Mouse (Mus musculus): Measurements from ENCODE around the gene Ckmt1. TPM values are rescaled to one million over a fixed set of nuclear protein-coding genes. Genes with fewer than 3 reads are reported as not detected.

The Ckmt1 gene
- polyA plus RNA-seq, 1 experiment = 124 TPM

DNA sequence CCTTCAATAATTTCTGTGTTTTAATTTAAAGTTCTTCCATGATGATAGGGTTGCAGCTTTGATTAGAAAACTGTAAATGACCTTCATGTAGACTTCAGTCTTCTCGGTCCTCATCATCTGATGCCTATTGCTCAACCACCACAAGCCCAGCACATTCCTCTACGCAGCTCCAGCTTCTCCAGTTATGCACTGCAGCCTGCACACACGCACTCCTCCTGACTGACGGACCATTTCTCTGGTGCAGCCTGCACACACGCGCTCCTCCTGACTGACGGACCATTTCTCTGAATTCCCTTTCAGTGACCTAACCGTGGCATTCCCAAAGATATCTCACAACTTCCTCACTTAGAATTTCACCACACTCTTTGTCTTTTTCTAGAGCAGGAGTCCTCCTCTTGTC lies 4.4 kb upstream of the Ckmt1 start:
- Histone ChIP-seq H3K36me3 (ENCODE audit: control insufficient read depth, insufficient read depth, low read length) (peaks cover 4% of the 10 kb centered on the region; the same call in 1 of the 2 replicates), H3K4me1 (ENCODE audit: control insufficient read depth, insufficient read depth, low read length) (peaks cover 5% of the 10 kb centered on the region; the same call in 1 of the 2 replicates), H3K4me3 (ENCODE audit: insufficient read depth, low read depth, low read length) (no peak overlapping the region), H3K27me3 (replicated peaks; ENCODE audit: control insufficient read depth, insufficient read depth, low read length) (no peaks in the 10 kb centered on the region), H3K27ac (ENCODE audit: insufficient read depth, low read depth, low read length) (no peak overlapping the region)
- WGBS = 31% methylated on average over 8 of the region's 8 CpGs
- TF ChIP-seq CTCF (conservative IDR thresholded peaks at IDR 0.05; ENCODE audit: insufficient read depth, insufficient read length, low read depth, low read length) = no peak
- TF ChIP-seq POLR2A (IDR thresholded peaks at IDR 0.05; ENCODE audit: low read depth, low read length) = no peak
- DNase-seq = peak; percentile 23

DNA sequence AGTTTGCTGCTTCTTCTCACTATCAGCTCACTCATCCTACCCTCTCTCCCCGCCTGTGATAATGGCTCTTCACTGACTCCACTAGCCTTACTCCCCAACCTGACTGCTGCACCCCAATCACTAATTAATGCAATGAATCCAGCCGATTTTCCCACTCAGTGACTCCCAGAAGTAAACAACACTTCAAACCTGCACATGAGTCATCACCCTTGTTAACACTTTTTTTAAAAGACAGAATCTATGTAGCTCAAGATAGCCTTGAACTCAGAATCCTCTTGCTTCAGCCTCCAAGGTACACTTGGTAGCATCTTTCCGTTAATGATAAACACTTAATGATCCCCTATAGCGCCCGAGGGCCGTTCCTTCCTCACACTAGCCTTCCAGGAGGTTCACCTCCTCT lies 3.1 kb upstream of the Ckmt1 start:
- no peaks in the 10 kb centered on the region for H3K27me3 ChIP-seq (replicated peaks; ENCODE audit: control insufficient read depth, insufficient read depth, low read length)
- peak overlapping the region; percentile 94 for H3K4me3 ChIP-seq (ENCODE audit: insufficient read depth, low read depth, low read length)
- H3K27ac ChIP-seq (ENCODE audit: insufficient read depth, low read depth, low read length) = peak overlapping the region; percentile 56
- 3% methylated on average over 6 of the region's 6 CpGs for WGBS
- H3K4me1 ChIP-seq (ENCODE audit: control insufficient read depth, insufficient read depth, low read length) = peaks cover 5% of the 10 kb centered on the region; the same call in 1 of the 2 replicates
- TF ChIP-seq POLR2A (IDR thresholded peaks at IDR 0.05; ENCODE audit: low read depth, low read length) (no peak), CTCF (conservative IDR thresholded peaks at IDR 0.05; ENCODE audit: insufficient read depth, insufficient read length, low read depth, low read length) (no peak)
- peak; percentile 11 for DNase-seq
- H3K36me3 ChIP-seq (ENCODE audit: control insufficient read depth, insufficient read depth, low read length) = no peaks in the 10 kb centered on the region

GRCm38 (mm10) chr2:121354820-121355592 lies 2.5 kb upstream of the Ckmt1 start, which contains the start of gene Ppip5k1:
TSS of gene Ppip5k1 (minus strand) at chr2:121355396.
- TF ChIP-seq POLR2A (IDR thresholded peaks at IDR 0.05; ENCODE audit: low read depth, low read length) (no peak), CTCF (conservative IDR thresholded peaks at IDR 0.05; ENCODE audit: insufficient read depth, insufficient read length, low read depth, low read length) (peak; percentile 93)
- Histone ChIP-seq H3K27ac (ENCODE audit: insufficient read depth, low read depth, low read length) (peak within 1 kb of the TSS; percentile 56), H3K36me3 (ENCODE audit: control insufficient read depth, insufficient read depth, low read length) (no peaks in the 10 kb centered on the region), H3K4me3 (ENCODE audit: insufficient read depth, low read depth, low read length) (peak within 1 kb of the TSS; percentile 94), H3K4me1 (ENCODE audit: control insufficient read depth, insufficient read depth, low read length) (peaks cover 5% of the 10 kb centered on the region; the same call in 1 of the 2 replicates), H3K27me3 (replicated peaks; ENCODE audit: control insufficient read depth, insufficient read depth, low read length) (no peaks in the 10 kb centered on the region)
- peak; percentile 99 for DNase-seq
- WGBS = 2% methylated on average over 58 of the region's 58 CpGs

DNA sequence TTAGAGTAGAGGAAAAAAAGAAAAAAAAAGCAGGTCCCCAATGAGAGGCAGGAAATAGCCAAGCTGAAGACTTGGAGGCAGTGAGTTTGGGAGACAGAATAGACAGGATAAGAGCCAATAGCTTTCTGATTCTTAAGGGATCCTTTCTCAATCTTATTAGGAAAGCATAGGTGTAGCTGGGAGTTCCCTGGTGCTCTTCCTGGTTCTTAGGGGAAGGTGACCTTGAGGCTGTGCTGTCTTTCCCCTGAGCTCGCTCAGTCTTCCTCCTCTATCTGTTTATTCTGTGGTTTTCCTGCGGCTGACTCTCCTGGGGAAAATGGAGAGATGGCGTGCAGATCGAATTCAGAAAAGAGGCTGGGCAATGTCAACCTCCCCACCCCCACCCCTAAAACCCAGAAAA lies 447 bp downstream of the Ckmt1 start:
- Histone ChIP-seq H3K27me3 (replicated peaks; ENCODE audit: control insufficient read depth, insufficient read depth, low read length) (no peaks in the 10 kb centered on the region), H3K36me3 (ENCODE audit: control insufficient read depth, insufficient read depth, low read length) (no peaks in the 10 kb centered on the region), H3K27ac (ENCODE audit: insufficient read depth, low read depth, low read length) (peak overlapping the region; percentile 66), H3K4me3 (ENCODE audit: insufficient read depth, low read depth, low read length) (peak overlapping the region; percentile 46), H3K4me1 (ENCODE audit: control insufficient read depth, insufficient read depth, low read length) (peaks cover 5% of the 10 kb centered on the region; the same call in 1 of the 2 replicates)
- no peak for DNase-seq
- 2% methylated on average over 4 of the region's 4 CpGs for WGBS
- TF ChIP-seq POLR2A (IDR thresholded peaks at IDR 0.05; ENCODE audit: low read depth, low read length) (no peak), CTCF (conservative IDR thresholded peaks at IDR 0.05; ENCODE audit: insufficient read depth, insufficient read length, low read depth, low read length) (no peak)

DNA sequence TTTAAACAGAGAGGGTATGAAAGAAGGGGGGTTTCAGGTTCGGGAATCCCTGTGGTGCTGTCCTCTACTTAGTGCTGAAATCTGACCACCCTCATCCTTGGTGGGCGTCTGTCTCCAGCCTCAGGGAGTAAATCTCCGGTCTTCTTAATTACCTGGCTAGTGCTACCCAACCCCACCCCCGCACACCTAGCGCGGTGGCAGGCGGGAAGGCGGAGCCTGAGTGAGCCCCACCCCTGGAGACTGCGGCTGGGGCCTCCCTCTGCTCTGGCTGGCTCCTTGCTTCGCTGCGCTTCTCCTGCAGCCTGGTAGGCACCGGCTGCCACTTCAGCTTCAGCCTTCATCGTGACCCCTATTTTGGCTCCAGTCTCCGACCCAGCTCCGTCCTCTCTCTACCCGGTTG lies 867 bp downstream of the Ckmt1 start:
- 2% methylated on average over 16 of the region's 16 CpGs for WGBS
- Histone ChIP-seq H3K27me3 (replicated peaks; ENCODE audit: control insufficient read depth, insufficient read depth, low read length) (no peaks in the 10 kb centered on the region), H3K36me3 (ENCODE audit: control insufficient read depth, insufficient read depth, low read length) (no peaks in the 10 kb centered on the region), H3K4me3 (ENCODE audit: insufficient read depth, low read depth, low read length) (peak overlapping the region; percentile 54), H3K27ac (ENCODE audit: insufficient read depth, low read depth, low read length) (peak overlapping the region; percentile 66), H3K4me1 (ENCODE audit: control insufficient read depth, insufficient read depth, low read length) (peaks cover 5% of the 10 kb centered on the region; the same call in 1 of the 2 replicates)
- TF ChIP-seq CTCF (conservative IDR thresholded peaks at IDR 0.05; ENCODE audit: insufficient read depth, insufficient read length, low read depth, low read length) (no peak), POLR2A (IDR thresholded peaks at IDR 0.05; ENCODE audit: low read depth, low read length) (no peak)
- DNase-seq = peak; percentile 82

DNA sequence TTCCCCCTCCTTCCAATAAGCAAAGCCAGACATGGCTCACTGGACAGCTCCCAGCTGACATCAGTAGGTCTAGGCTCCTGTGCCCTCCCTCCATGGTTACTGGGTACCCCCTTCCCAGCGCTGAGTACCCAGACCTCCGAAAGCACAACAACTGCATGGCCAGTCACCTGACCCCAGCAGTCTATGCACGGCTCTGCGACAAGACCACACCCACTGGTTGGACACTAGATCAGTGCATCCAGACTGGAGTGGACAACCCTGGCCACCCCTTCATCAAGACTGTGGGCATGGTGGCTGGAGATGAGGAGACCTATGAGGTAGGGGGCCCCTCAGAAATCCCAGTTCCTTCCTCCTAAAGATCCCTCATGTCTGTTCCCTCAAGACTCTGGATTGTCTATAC lies 1.9 kb downstream of the Ckmt1 start:
- Histone ChIP-seq H3K4me3 (ENCODE audit: insufficient read depth, low read depth, low read length) (no peak overlapping the region), H3K4me1 (ENCODE audit: control insufficient read depth, insufficient read depth, low read length) (no peaks in the 10 kb centered on the region; the same call in 1 of the 2 replicates), H3K36me3 (ENCODE audit: control insufficient read depth, insufficient read depth, low read length) (no peaks in the 10 kb centered on the region), H3K27ac (ENCODE audit: insufficient read depth, low read depth, low read length) (no peak overlapping the region), H3K27me3 (replicated peaks; ENCODE audit: control insufficient read depth, insufficient read depth, low read length) (no peaks in the 10 kb centered on the region)
- WGBS = 49% methylated on average over 4 of the region's 4 CpGs
- no peak for DNase-seq
- TF ChIP-seq CTCF (conservative IDR thresholded peaks at IDR 0.05; ENCODE audit: insufficient read depth, insufficient read length, low read depth, low read length) (no peak), POLR2A (IDR thresholded peaks at IDR 0.05; ENCODE audit: low read depth, low read length) (no peak)

- H3K27me3 ChIP-seq (replicated peaks; ENCODE audit: control insufficient read depth, insufficient read depth, low read length) = no peaks in the 10 kb centered on the region
- no peaks in the 10 kb centered on the region; the same call in 1 of the 2 replicates for H3K4me1 ChIP-seq (ENCODE audit: control insufficient read depth, insufficient read depth, low read length)
- WGBS = 89% methylated on average over 3 of the region's 3 CpGs
- no peaks in the 10 kb centered on the region for H3K36me3 ChIP-seq (ENCODE audit: control insufficient read depth, insufficient read depth, low read length)
- H3K4me3 ChIP-seq (ENCODE audit: insufficient read depth, low read depth, low read length) = no peak overlapping the region
- no peak overlapping the region for H3K27ac ChIP-seq (ENCODE audit: insufficient read depth, low read depth, low read length)
- TF ChIP-seq POLR2A (IDR thresholded peaks at IDR 0.05; ENCODE audit: low read depth, low read length) (no peak), CTCF (conservative IDR thresholded peaks at IDR 0.05; ENCODE audit: insufficient read depth, insufficient read length, low read depth, low read length) (no peak)
- no peak for DNase-seq
Measured at GRCm38 (mm10) chr2:121363656-121364055, 6.1 kb downstream of the Ckmt1 start.
